Mouse (Mus musculus): ENCODE measurements at regions not wholly inside any gene's neighbourhood (a gene's known extent, or its start where the extent isn't known, plus 50 kb on each side); places are given as distances from the start of the nearest gene placed in this dataset.

- H3K4me3 ChIP-seq (ENCODE audit: low read length), result no peak overlapping the region
- no peak overlapping the region for H3K4me2 ChIP-seq (ENCODE audit: low read depth, low read length)
- H3K9ac ChIP-seq (ENCODE audit: low read depth, low read length), result no peak overlapping the region
- no peak overlapping the region for H3K27ac ChIP-seq (ENCODE audit: low read length)
- ATAC-seq, result no peak
- H3K4me1 ChIP-seq (ENCODE audit: control insufficient read depth, insufficient read depth, low read length), result no peaks in the 10 kb centered on the region
- no peaks in the 10 kb centered on the region for H3K36me3 ChIP-seq (ENCODE audit: control insufficient read depth, insufficient read depth, low read length)
- WGBS, result 73% methylated on average over 1 of the region's 1 CpGs
- H3K27me3 ChIP-seq (replicated peaks; ENCODE audit: control insufficient read depth, insufficient read depth, low read length), result no peaks in the 10 kb centered on the region
- no peaks in the 10 kb centered on the region for H3K9me3 ChIP-seq (ENCODE audit: control insufficient read depth, low read length)
Observed at GRCm38 (mm10) chr3:48579229-48579628, 1177.9 kb downstream of the Pcdh18 start.

GRCm38 (mm10) chr3:48546669-48547068, 1210.5 kb downstream of the Pcdh18 start:
- Histone ChIP-seq H3K4me1 (ENCODE audit: control insufficient read depth, insufficient read depth, low read length) (no peaks in the 10 kb centered on the region), H3K27me3 (replicated peaks; ENCODE audit: control insufficient read depth, insufficient read depth, low read length) (no peaks in the 10 kb centered on the region), H3K4me2 (ENCODE audit: low read depth, low read length) (no peak overlapping the region), H3K9ac (ENCODE audit: low read depth, low read length) (no peak overlapping the region), H3K9me3 (ENCODE audit: control insufficient read depth, low read length) (no peaks in the 10 kb centered on the region), H3K4me3 (ENCODE audit: low read length) (no peak overlapping the region), H3K27ac (ENCODE audit: low read length) (no peak overlapping the region), H3K36me3 (ENCODE audit: control insufficient read depth, insufficient read depth, low read length) (no peaks in the 10 kb centered on the region)
- 76% methylated on average over 1 of the region's 1 CpGs for WGBS
- ATAC-seq, result peak; percentile 81

GRCm38 (mm10) chr3:48515009-48515408, 1242.1 kb downstream of the Pcdh18 start:
- H3K9me3 ChIP-seq (ENCODE audit: control insufficient read depth, low read length), result no peaks in the 10 kb centered on the region
- H3K4me2 ChIP-seq (ENCODE audit: low read depth, low read length), result no peak overlapping the region
- ATAC-seq, result no peak
- WGBS, result 46% methylated on average over 3 of the region's 3 CpGs
- no peak overlapping the region for H3K4me3 ChIP-seq (ENCODE audit: low read length)
- no peaks in the 10 kb centered on the region for H3K4me1 ChIP-seq (ENCODE audit: control insufficient read depth, insufficient read depth, low read length)
- H3K9ac ChIP-seq (ENCODE audit: low read depth, low read length), result no peak overlapping the region
- no peaks in the 10 kb centered on the region for H3K27me3 ChIP-seq (replicated peaks; ENCODE audit: control insufficient read depth, insufficient read depth, low read length)
- no peak overlapping the region for H3K27ac ChIP-seq (ENCODE audit: low read length)
- H3K36me3 ChIP-seq (ENCODE audit: control insufficient read depth, insufficient read depth, low read length), result no peaks in the 10 kb centered on the region

GRCm38 (mm10) chr3:48503996-48504395, 1253.1 kb downstream of the Pcdh18 start:
- Histone ChIP-seq H3K9ac (ENCODE audit: low read depth, low read length) (no peak overlapping the region), H3K4me3 (ENCODE audit: low read length) (no peak overlapping the region), H3K27me3 (replicated peaks; ENCODE audit: control insufficient read depth, insufficient read depth, low read length) (no peaks in the 10 kb centered on the region), H3K36me3 (ENCODE audit: control insufficient read depth, insufficient read depth, low read length) (no peaks in the 10 kb centered on the region), H3K4me1 (ENCODE audit: control insufficient read depth, insufficient read depth, low read length) (no peaks in the 10 kb centered on the region), H3K4me2 (ENCODE audit: low read depth, low read length) (no peak overlapping the region), H3K9me3 (ENCODE audit: control insufficient read depth, low read length) (no peaks in the 10 kb centered on the region), H3K27ac (ENCODE audit: low read length) (no peak overlapping the region)
- 51% methylated on average over 2 of the region's 2 CpGs for whole genome bisulfite sequencing
- no peak for ATAC-seq

- no peak overlapping the region for H3K27ac ChIP-seq (ENCODE audit: low read length)
- H3K36me3 ChIP-seq (ENCODE audit: control insufficient read depth, insufficient read depth, low read length), result no peaks in the 10 kb centered on the region
- H3K4me2 ChIP-seq (ENCODE audit: low read depth, low read length), result no peak overlapping the region
- H3K4me3 ChIP-seq (ENCODE audit: low read length), result no peak overlapping the region
- H3K4me1 ChIP-seq (ENCODE audit: control insufficient read depth, insufficient read depth, low read length), result no peaks in the 10 kb centered on the region
- H3K9ac ChIP-seq (ENCODE audit: low read depth, low read length), result no peak overlapping the region
- no peaks in the 10 kb centered on the region for H3K9me3 ChIP-seq (ENCODE audit: control insufficient read depth, low read length)
- ATAC-seq, result peak; percentile 60; the same call in 1 of the 2 replicates
- H3K27me3 ChIP-seq (replicated peaks; ENCODE audit: control insufficient read depth, insufficient read depth, low read length), result no peaks in the 10 kb centered on the region
Observed at GRCm38 (mm10) chr3:48464679-48465078, 1292.4 kb downstream of the Pcdh18 start.

GRCm38 (mm10) chr3:48441938-48442337, 1315.2 kb downstream of the Pcdh18 start:
- 82% methylated on average over 2 of the region's 2 CpGs for WGBS
- Histone ChIP-seq H3K9me3 (ENCODE audit: control insufficient read depth, low read length) (no peaks in the 10 kb centered on the region), H3K27ac (ENCODE audit: low read length) (no peak overlapping the region), H3K36me3 (ENCODE audit: control insufficient read depth, insufficient read depth, low read length) (no peaks in the 10 kb centered on the region), H3K4me2 (ENCODE audit: low read depth, low read length) (no peak overlapping the region), H3K9ac (ENCODE audit: low read depth, low read length) (no peak overlapping the region), H3K27me3 (replicated peaks; ENCODE audit: control insufficient read depth, insufficient read depth, low read length) (no peaks in the 10 kb centered on the region), H3K4me1 (ENCODE audit: control insufficient read depth, insufficient read depth, low read length) (no peaks in the 10 kb centered on the region), H3K4me3 (ENCODE audit: low read length) (no peak overlapping the region)
- ATAC-seq, result no peak

GRCm38 (mm10) chr3:48429406-48430033, 1327.6 kb downstream of the Pcdh18 start:
- Histone ChIP-seq H3K27me3 (replicated peaks; ENCODE audit: control insufficient read depth, insufficient read depth, low read length) (no peaks in the 10 kb centered on the region), H3K4me2 (ENCODE audit: low read depth, low read length) (no peak overlapping the region), H3K9me3 (ENCODE audit: control insufficient read depth, low read length) (no peaks in the 10 kb centered on the region), H3K9ac (ENCODE audit: low read depth, low read length) (no peak overlapping the region), H3K4me3 (ENCODE audit: low read length) (no peak overlapping the region), H3K4me1 (ENCODE audit: control insufficient read depth, insufficient read depth, low read length) (no peaks in the 10 kb centered on the region), H3K27ac (ENCODE audit: low read length) (no peak overlapping the region), H3K36me3 (ENCODE audit: control insufficient read depth, insufficient read depth, low read length) (no peaks in the 10 kb centered on the region)
- no peak for ATAC-seq
- 59% methylated on average over 2 of the region's 2 CpGs for WGBS

- H3K4me3 ChIP-seq (ENCODE audit: low read length), result no peak overlapping the region
- H3K4me1 ChIP-seq (ENCODE audit: control insufficient read depth, insufficient read depth, low read length), result no peaks in the 10 kb centered on the region
- no peaks in the 10 kb centered on the region for H3K27me3 ChIP-seq (replicated peaks; ENCODE audit: control insufficient read depth, insufficient read depth, low read length)
- no peaks in the 10 kb centered on the region for H3K36me3 ChIP-seq (ENCODE audit: control insufficient read depth, insufficient read depth, low read length)
- H3K27ac ChIP-seq (ENCODE audit: low read length), result no peak overlapping the region
- no peaks in the 10 kb centered on the region for H3K9me3 ChIP-seq (ENCODE audit: control insufficient read depth, low read length)
- peak; percentile 38; the same call in 1 of the 2 replicates for ATAC-seq
- no peak overlapping the region for H3K4me2 ChIP-seq (ENCODE audit: low read depth, low read length)
- H3K9ac ChIP-seq (ENCODE audit: low read depth, low read length), result no peak overlapping the region
Observed at GRCm38 (mm10) chr3:48389862-48390261, 1367.3 kb downstream of the Pcdh18 start.

All from intestine, embryonic 16.5 days (tissue).